Mouse (Mus musculus) brain, embryonic 14.5 days (tissue): Measurements from ENCODE around the gene Rnf13.

ENCODE experiments used
- CTCF ChIP-seq: fragments of 200-500 bp; IDR thresholded peaks from 2 replicates; pipeline ENCODE4 v1.5.1; 2012; ENCODE audit warnings: inconsistent platforms, mild to moderate bottlenecking, moderate library complexity, borderline replicate concordance; ENCODE audit not compliant: insufficient read depth, insufficient read length; ENCODE audit errors: extremely low read depth
- POLR2A ChIP-seq: fragments of 200-500 bp; IDR thresholded peaks from 2 replicates; pipeline ENCODE4 v1.6.1; 2012; ENCODE audit warnings: mild to moderate bottlenecking, inconsistent platforms, borderline replicate concordance; ENCODE audit not compliant: poor library complexity, insufficient read depth, insufficient read length, severe bottlenecking; ENCODE audit errors: extremely low read depth

GRCm38 (mm10) chr3:57776915-57777314 lies 41.1 kb downstream of the Rnf13 start:
- TF ChIP-seq CTCF (no peak), POLR2A (no peak)
